Mouse (Mus musculus) testis, adult 2 months (tissue): ENCODE results near the gene Mmp24.

Experiments
- CTCF ChIP-seq: fragments of 200-500 bp; IDR thresholded peaks from 2 replicates; pipeline ENCODE4 v1.5.1; 2012; ENCODE audit warnings: low read depth, mild to moderate bottlenecking, inconsistent platforms, low read length, moderate library complexity; ENCODE audit not compliant: control insufficient read depth, insufficient read depth, insufficient replicate concordance
- POLR2A ChIP-seq: fragments of 200-500 bp; IDR thresholded peaks from 2 replicates; pipeline ENCODE4 v1.6.1; 2012; ENCODE audit warnings: low read depth, mild to moderate bottlenecking, inconsistent platforms, low read length, moderate library complexity; ENCODE audit not compliant: control insufficient read depth

DNA sequence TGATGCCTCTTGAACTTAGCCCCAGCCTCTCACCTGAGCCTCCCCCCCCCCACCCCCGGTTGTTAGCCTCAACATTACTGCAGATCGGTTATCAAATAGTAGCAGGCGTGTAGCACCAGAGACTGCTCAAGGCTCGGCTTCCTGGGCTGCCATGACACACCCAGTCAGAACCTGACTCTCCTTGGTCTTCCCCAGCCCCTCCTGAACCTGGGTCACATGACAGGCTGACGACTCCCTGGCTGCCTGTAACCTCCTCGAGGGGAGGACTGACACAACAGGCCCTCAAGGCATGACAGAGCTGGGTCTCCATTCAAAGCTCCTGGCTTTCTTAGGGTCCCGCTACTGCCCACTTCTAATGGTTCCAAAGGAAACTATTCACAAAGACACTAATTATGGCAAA is 74.3 kb downstream of the Mmp24 start:
- TF ChIP-seq CTCF (no peak), POLR2A (no peak)
